Mouse (Mus musculus) MEL (cell line): ENCODE data around the gene Hagh. TPM values are rescaled to one million over a fixed set of nuclear protein-coding genes. Genes with fewer than 3 reads are reported as not detected.

ENCODE experiments used
- DNase-seq: peaks from one replicate; pipeline ENCODE4 v3.0.0; 2011; ENCODE audit warnings: low read depth, low spot score
- H3K27ac ChIP-seq: 2 replicates; pipeline ENCODE4 v1.5.1; 2012; ENCODE audit warnings: low read depth, mild to moderate bottlenecking, control low read depth, low read length, moderate library complexity; ENCODE audit not compliant: control insufficient read depth
- H3K27me3 ChIP-seq, 2 experiments: fragments of 150-350 bp in 1 of 2; sonication (generic) in 1 of 2; 2 replicates each; pipeline ENCODE4 v1.6.1; 2012; ENCODE audit warnings: low read length in 2 of 2, mild to moderate bottlenecking in 2 of 2, improper control_type of control experiment in 1 of 2, moderate library complexity in 1 of 2; ENCODE audit not compliant: insufficient read depth in 2 of 2, control insufficient read depth in 1 of 2
- H3K36me3 ChIP-seq, 2 experiments: 2 replicates each; pipeline ENCODE4 v1.6.1; 2012 to 2014; ENCODE audit warnings: low read length in 2 of 2, improper control_type of control experiment in 1 of 2, inconsistent platforms in 1 of 2, mild to moderate bottlenecking in 1 of 2; ENCODE audit not compliant: insufficient read depth in 2 of 2, control insufficient read depth in 1 of 2
- H3K4me1 ChIP-seq, 2 experiments: fragments of 150-350 bp in 1 of 2; sonication (generic) in 1 of 2; 2 replicates each; pipeline ENCODE4 v1.6.1; 2012; ENCODE audit warnings: low read length in 2 of 2, improper control_type of control experiment in 1 of 2, mild to moderate bottlenecking in 1 of 2; ENCODE audit not compliant: insufficient read depth in 2 of 2, control insufficient read depth in 1 of 2
- H3K4me3 ChIP-seq, 2 experiments: fragments of 150-350 bp in 1 of 2; sonication (generic) in 1 of 2; 2 replicates each; pipeline ENCODE4 v1.5.1; 2012; ENCODE audit warnings: low read depth in 2 of 2, low read length in 2 of 2, mild to moderate bottlenecking in 2 of 2, moderate library complexity in 2 of 2, control low read depth in 1 of 2, improper control_type of control experiment in 1 of 2; ENCODE audit not compliant: control insufficient read depth in 1 of 2, insufficient read depth in 1 of 2
- H3K79me2 ChIP-seq: 2 replicates; pipeline ENCODE4 v1.6.1; 2012; ENCODE audit warnings: mild to moderate bottlenecking, low read length, moderate library complexity; ENCODE audit not compliant: control insufficient read depth, poor library complexity, insufficient read depth
- H3K9ac ChIP-seq: 2 replicates; pipeline ENCODE4 v1.6.1; 2012; ENCODE audit warnings: low read depth, mild to moderate bottlenecking, control low read depth, low read length, moderate library complexity; ENCODE audit not compliant: control insufficient read depth, poor library complexity, severe bottlenecking
- H3K9me3 ChIP-seq: fragments of 150-350 bp; sonication (generic); replicated peaks from 2 replicates; pipeline ENCODE4 v1.6.1; 2012; ENCODE audit warnings: mild to moderate bottlenecking, low read length, improper control_type of control experiment, moderate library complexity; ENCODE audit not compliant: insufficient read depth
- CTCF ChIP-seq, 3 experiments: IDR thresholded peaks in 2 of 3; conservative IDR thresholded peaks in 1 of 3; 2 replicates each; pipeline ENCODE4 v1.5.1; 2011 to 2012; ENCODE audit warnings: low read length in 3 of 3, low read depth in 2 of 3, mild to moderate bottlenecking in 2 of 3, improper control_type of control experiment in 1 of 3, inconsistent platforms in 1 of 3, mixed read lengths in 1 of 3, moderate library complexity in 1 of 3; ENCODE audit not compliant: control insufficient read depth in 1 of 3, insufficient read depth in 1 of 3, poor library complexity in 1 of 3, severe bottlenecking in 1 of 3
- E2F4 ChIP-seq: IDR thresholded peaks from 2 replicates; pipeline ENCODE4 v1.6.1; 2011; ENCODE audit warnings: low read depth, low read length, improper control_type of control experiment, borderline replicate concordance
- ETS1 ChIP-seq: IDR thresholded peaks from 2 replicates; pipeline ENCODE4 v1.6.1; 2012; ENCODE audit warnings: low read depth, mild to moderate bottlenecking, inconsistent platforms, low read length, improper control_type of control experiment, moderate library complexity
- MAFK ChIP-seq: IDR thresholded peaks from 2 replicates; pipeline ENCODE4 v1.6.1; 2011; ENCODE audit warnings: low read depth, mild to moderate bottlenecking, low read length, improper control_type of control experiment, borderline replicate concordance
- MAX ChIP-seq: IDR thresholded peaks from 2 replicates; pipeline ENCODE4 v1.6.1; 2011; ENCODE audit warnings: low read length, improper control_type of control experiment
- MAZ ChIP-seq: IDR thresholded peaks from 2 replicates; pipeline ENCODE4 v1.6.1; 2012; ENCODE audit warnings: low read depth, mild to moderate bottlenecking, inconsistent platforms, low read length, improper control_type of control experiment
- MYC ChIP-seq: IDR thresholded peaks from 2 replicates; pipeline ENCODE4 v1.6.1; 2011; ENCODE audit warnings: low read depth, mild to moderate bottlenecking, low read length, improper control_type of control experiment, moderate library complexity
- NRF1 ChIP-seq: IDR thresholded peaks from 2 replicates; pipeline ENCODE4 v1.6.1; 2014; ENCODE audit warnings: low read depth, mild to moderate bottlenecking, inconsistent platforms, low read length, improper control_type of control experiment, moderate library complexity; ENCODE audit not compliant: poor library complexity, insufficient read depth, severe bottlenecking
- POLR2A ChIP-seq, 2 experiments: IDR thresholded peaks; 2 replicates each; pipeline ENCODE4 v1.6.1; 2011 to 2012; ENCODE audit warnings: low read length in 2 of 2, mild to moderate bottlenecking in 2 of 2, control low read depth in 1 of 2, improper control_type of control experiment in 1 of 2, low read depth in 1 of 2, moderate library complexity in 1 of 2; ENCODE audit not compliant: control insufficient read depth in 1 of 2, insufficient read depth in 1 of 2, poor library complexity in 1 of 2
- SMC3 ChIP-seq: IDR thresholded peaks from 2 replicates; pipeline ENCODE4 v1.6.1; 2011; ENCODE audit warnings: low read depth, low read length, improper control_type of control experiment
- TAL1 ChIP-seq: IDR thresholded peaks from 2 replicates; pipeline ENCODE4 v1.6.1; 2012; ENCODE audit warnings: mild to moderate bottlenecking, inconsistent platforms, low read length, moderate library complexity, mixed read lengths
- TBP ChIP-seq: IDR thresholded peaks from 2 replicates; pipeline ENCODE4 v1.8.0; 2011; ENCODE audit warnings: low read depth, low read length, improper control_type of control experiment
- TCF12 ChIP-seq: IDR thresholded peaks from 2 replicates; pipeline ENCODE4 v1.6.1; 2014; ENCODE audit warnings: low read depth, mild to moderate bottlenecking, inconsistent platforms, low read length, improper control_type of control experiment, moderate library complexity
- UBTF ChIP-seq: IDR thresholded peaks from 2 replicates; pipeline ENCODE4 v1.6.1; 2012; ENCODE audit warnings: low read depth, mild to moderate bottlenecking, inconsistent platforms, low read length, improper control_type of control experiment, moderate library complexity, borderline replicate concordance; ENCODE audit not compliant: insufficient read depth
- ZMIZ1 ChIP-seq: IDR thresholded peaks from 2 replicates; pipeline ENCODE4 v1.6.1; 2012; ENCODE audit warnings: low read depth, mild to moderate bottlenecking, inconsistent platforms, low read length, improper control_type of control experiment, moderate library complexity
- ZNF384 ChIP-seq: IDR thresholded peaks from 2 replicates; pipeline ENCODE4 v1.6.1; 2012; ENCODE audit warnings: low read depth, mild to moderate bottlenecking, inconsistent platforms, low read length, improper control_type of control experiment
- polyA plus RNA-seq, 2 experiments: library from polyadenylated mRNA; stranded (reverse) in 1 of 2; unstranded in 1 of 2; fragments of >175 nt in 1 of 2; fragments of >200 nt in 1 of 2; gene quantifications; 2 replicates each; pipeline versions ENCODE4 v1.2.1 to v1.2.4; 2012; ENCODE audit warnings: low replicate concordance in 2 of 2, low read depth in 1 of 2; ENCODE audit not compliant: insufficient read length in 2 of 2, insufficient read depth in 1 of 2, missing spikeins in 1 of 2
- total RNA-seq: library from RNA; depleted of rRNA; stranded (reverse); fragments of 300-350 nt; gene quantifications from 2 replicates; pipeline ENCODE4 v1.2.3, GENCODE M21; 2012

Gene Hagh
- total and polyA plus RNA-seq, 3 experiments, result 37.5 to 49.6 TPM; not detected in 1

DNA sequence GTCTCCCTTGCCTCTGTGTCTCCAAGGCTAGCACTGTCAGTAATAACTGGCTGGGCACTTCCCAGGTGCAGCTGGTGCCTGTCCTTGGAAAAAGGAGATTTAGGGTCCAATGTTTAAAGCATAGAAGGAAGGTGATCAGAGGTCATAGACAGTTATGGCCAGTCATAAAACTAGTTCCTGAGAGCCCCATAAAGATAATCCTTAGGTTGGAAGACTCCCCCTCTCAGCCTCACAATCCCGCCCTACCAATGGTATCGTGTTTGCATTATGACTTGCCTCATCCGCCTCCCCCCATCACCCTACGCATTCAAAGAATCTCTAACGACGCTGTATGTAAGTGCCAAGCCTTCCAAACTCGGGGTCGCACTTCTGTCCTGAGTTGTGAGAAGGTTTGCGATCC is 4.6 kb downstream of the Hagh start:
- no peaks in the 10 kb centered on the region for H3K9me3 ChIP-seq
- no peak for TF ChIP-seq MAZ
- no peak for TF ChIP-seq E2F4
- no peak for TF ChIP-seq UBTF
- no peak for TF ChIP-seq MYC
- TF ChIP-seq ETS1, result no peak
- no peak for TF ChIP-seq ZMIZ1
- TF ChIP-seq POLR2A (IDR thresholded peaks at IDR 0.05; ENCODE audit: control insufficient read depth in 1 of 2, insufficient read depth in 1 of 2, low read depth in 1 of 2, low read length in 2 of 2, poor library complexity in 1 of 2), result no peak
- TF ChIP-seq NRF1, result no peak
- no peak for TF ChIP-seq MAX
- TF ChIP-seq TBP, result no peak
- no peak for TF ChIP-seq TCF12
- TF ChIP-seq CTCF (IDR thresholded peaks at IDR 0.05 in 2 of 3, conservative IDR thresholded peaks at IDR 0.05 in 1 of 3; ENCODE audit: control insufficient read depth in 1 of 3, insufficient read depth in 1 of 3, low read depth in 2 of 3, low read length in 3 of 3, poor library complexity in 1 of 3, severe bottlenecking in 1 of 3), result no peak
- TF ChIP-seq, all 39 proteins: peak for 0
- H3K27me3 ChIP-seq, result peaks cover 0 to 6% of the 10 kb centered on the region in 2 experiments; a peak in 2 of 4 replicates
- no peak overlapping the region for H3K4me3 ChIP-seq
- H3K9ac ChIP-seq, result no peak overlapping the region
- peaks cover under 1% of the 10 kb centered on the region; the same call in 1 of the 2 replicates for H3K79me2 ChIP-seq
- no peak overlapping the region for H3K27ac ChIP-seq
- H3K36me3 ChIP-seq, result peaks cover 0 to 7% of the 10 kb centered on the region in 2 experiments; a peak in 2 of 4 replicates
- DNase-seq, result no peak
- H3K4me1 ChIP-seq, result peaks cover 0 to 8% of the 10 kb centered on the region in 2 experiments; a peak in 2 of 4 replicates

DNA sequence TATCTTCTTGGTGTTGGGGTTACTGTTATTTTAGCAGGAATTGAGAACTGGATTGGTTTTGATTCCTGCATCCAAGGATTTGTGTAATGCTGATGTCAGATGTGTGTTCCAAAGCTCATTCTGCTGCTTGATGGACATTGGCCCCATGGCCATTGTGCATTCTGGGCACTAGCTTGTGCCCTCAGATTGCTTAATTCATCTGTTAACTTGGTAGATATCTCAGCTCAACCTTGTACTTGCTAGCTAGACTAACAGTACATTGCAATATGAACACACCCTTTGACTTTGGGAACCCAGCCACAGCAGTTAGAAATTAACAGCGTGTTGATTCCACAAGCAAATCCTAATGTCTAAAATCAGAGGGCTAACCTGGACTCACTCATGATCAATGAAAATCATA is 7.4 kb downstream of the Hagh start:
- TF ChIP-seq MAFK (no peak), TCF12 (no peak), SMC3 (no peak), ZNF384 (no peak), TAL1 (no peak)
- Histone ChIP-seq H3K79me2 (peaks cover 3% of the 10 kb centered on the region; the same call in 1 of the 2 replicates), H3K36me3 (peaks cover 0 to 13% of the 10 kb centered on the region in 2 experiments; a peak in 2 of 4 replicates), H3K27ac (no peak overlapping the region), H3K4me1 (peaks cover 0 to 15% of the 10 kb centered on the region in 2 experiments; a peak in 2 of 4 replicates), H3K4me3 (no peak overlapping the region), H3K9me3 (no peaks in the 10 kb centered on the region), H3K27me3 (peaks cover 0 to 4% of the 10 kb centered on the region in 2 experiments; a peak in 2 of 4 replicates), H3K9ac (no peak overlapping the region)
- DNase-seq, result no peak
